Mouse (Mus musculus) forebrain, embryonic 14.5 days (tissue): ENCODE results near the gene Errfi1. TPM values are rescaled to one million over a fixed set of nuclear protein-coding genes. Genes with fewer than 3 reads are reported as not detected.
A peak's percentile ranks its signal among the peaks of the same experiment; 100 is the strongest.

Experiments
- ATAC-seq: fragments of 200-750 bp; cut with Nextera tagmentation; 2 replicates; pipeline ENCODE4 v1.8.0; 2017; ENCODE audit warnings: mild to moderate bottlenecking, moderate library complexity
- DNase-seq: peaks from one replicate; pipeline ENCODE4 v3.0.0-alpha.2; 2015; ENCODE audit warnings: low spot score
- H3K27ac ChIP-seq: fragments of 300-500 bp; sonication (generic); 2 replicates; pipeline ENCODE4 v1.5.1; 2014; ENCODE audit warnings: low read depth, mild to moderate bottlenecking, control low read depth, low read length, moderate library complexity
- H3K27me3 ChIP-seq: fragments of 300-500 bp; sonication (generic); replicated peaks from 2 replicates; pipeline ENCODE4 v1.6.1; 2014; ENCODE audit warnings: low read length, control low read depth, mixed read lengths; ENCODE audit not compliant: control insufficient read depth, insufficient read depth
- H3K36me3 ChIP-seq: fragments of 300-500 bp; sonication (generic); 2 replicates; pipeline ENCODE4 v1.6.1; 2014; ENCODE audit warnings: low read length, control low read depth; ENCODE audit not compliant: control insufficient read depth, insufficient read depth
- H3K4me1 ChIP-seq: fragments of 300-500 bp; sonication (generic); 2 replicates; pipeline ENCODE4 v1.6.1; 2014; ENCODE audit warnings: antibody characterized with exemption, low read length, control low read depth; ENCODE audit not compliant: control insufficient read depth, insufficient read depth
- H3K4me2 ChIP-seq: fragments of 300-500 bp; sonication (generic); 2 replicates; pipeline ENCODE4 v1.6.1; 2014; ENCODE audit warnings: mild to moderate bottlenecking, control low read depth, low read length
- H3K4me3 ChIP-seq: fragments of 300-500 bp; sonication (generic); 2 replicates; pipeline ENCODE4 v1.5.1; 2014; ENCODE audit warnings: low read depth, low read length, control low read depth
- H3K9ac ChIP-seq: fragments of 300-500 bp; sonication (generic); 2 replicates; pipeline ENCODE4 v1.6.1; 2014; ENCODE audit warnings: mild to moderate bottlenecking, low read length, control low read depth, moderate library complexity
- H3K9me3 ChIP-seq: fragments of 300-500 bp; sonication (generic); replicated peaks from 2 replicates; pipeline ENCODE4 v1.6.1; 2016; ENCODE audit warnings: low read length, control low read depth, mixed read lengths; ENCODE audit not compliant: control insufficient read depth
- WGBS: fragments of 180-500 bp; shearing (Covaris S2); extraction: QIAGEN DNeasy Blood & Tissue Kit; methylation state at CpG from one replicate; pipeline ENCODE4 v1.1.7; 2014; 5-methylcytosine and 5-hydroxymethylcytosine counted together
- polyA plus RNA-seq: library from polyadenylated mRNA; unstranded; fragments of >200 nt; fragmentation: Nextera tagmentation; extraction: Ambion mirVana; gene quantifications from 2 replicates; pipeline ENCODE4 v1.2.1, GENCODE M21; 2014

The Errfi1 gene
- 17.4 and 19.1 TPM in 2 replicates for polyA plus RNA-seq

- peak within 1 kb of the TSS; percentile 78 for H3K4me3 ChIP-seq
- peak within 1 kb of the TSS; percentile 57 for H3K9ac ChIP-seq
- ATAC-seq = 0 out of 2 replicates have a peak, but pooled peaks have one; percentile 1
- 53% methylated on average over 13 of the region's 13 CpGs for WGBS
- H3K27me3 ChIP-seq = no peaks in the 10 kb centered on the region
- no peak for DNase-seq
- no peaks in the 10 kb centered on the region for H3K9me3 ChIP-seq
- no peak within 1 kb of the TSS for H3K27ac ChIP-seq
- H3K36me3 ChIP-seq = no peaks in the 10 kb centered on the region
- H3K4me1 ChIP-seq = peaks cover 4% of the 10 kb centered on the region; the same call in 1 of the 2 replicates
- H3K4me2 ChIP-seq = peak within 1 kb of the TSS; percentile 72
Observed at GRCm38 (mm10) chr4:150853680-150854461, at the start of gene Errfi1. Errfi1 (plus strand) TSS chr4:150853919.

GRCm38 (mm10) chr4:150804204-150804603, 49.5 kb upstream of the Errfi1 start:
- Histone ChIP-seq H3K4me1 (no peaks in the 10 kb centered on the region), H3K36me3 (no peaks in the 10 kb centered on the region), H3K4me2 (no peak overlapping the region), H3K4me3 (no peak overlapping the region), H3K27me3 (no peaks in the 10 kb centered on the region), H3K9me3 (no peaks in the 10 kb centered on the region), H3K27ac (no peak overlapping the region), H3K9ac (no peak overlapping the region)
- WGBS = 83% methylated on average over 6 of the region's 6 CpGs
- no peak for DNase-seq
- no peak for ATAC-seq

- Histone ChIP-seq H3K27me3 (no peaks in the 10 kb centered on the region), H3K27ac (no peak overlapping the region), H3K9me3 (no peaks in the 10 kb centered on the region), H3K4me1 (no peaks in the 10 kb centered on the region), H3K36me3 (no peaks in the 10 kb centered on the region), H3K9ac (no peak overlapping the region), H3K4me3 (no peak overlapping the region), H3K4me2 (no peak overlapping the region)
- 85% methylated on average over 20 of the region's 20 CpGs for WGBS
- DNase-seq (no peak), ATAC-seq (no peak)
Observed at GRCm38 (mm10) chr4:150807727-150808470, 45.8 kb upstream of the Errfi1 start.

- Histone ChIP-seq H3K36me3 (no peaks in the 10 kb centered on the region), H3K4me2 (no peak overlapping the region), H3K27ac (no peak overlapping the region), H3K27me3 (no peaks in the 10 kb centered on the region), H3K9ac (no peak overlapping the region), H3K9me3 (no peaks in the 10 kb centered on the region), H3K4me1 (no peaks in the 10 kb centered on the region), H3K4me3 (no peak overlapping the region)
- WGBS = 87% methylated on average over 12 of the region's 12 CpGs
- no peak for DNase-seq
- ATAC-seq = no peak
Observed at GRCm38 (mm10) chr4:150808471-150808847, 45.3 kb upstream of the Errfi1 start.

- DNase-seq = no peak
- Histone ChIP-seq H3K36me3 (no peaks in the 10 kb centered on the region), H3K4me2 (no peak overlapping the region), H3K27me3 (no peaks in the 10 kb centered on the region), H3K9me3 (no peaks in the 10 kb centered on the region), H3K27ac (no peak overlapping the region), H3K4me3 (no peak overlapping the region), H3K9ac (no peak overlapping the region), H3K4me1 (no peaks in the 10 kb centered on the region)
- 67% methylated on average over 9 of the region's 9 CpGs for WGBS
- no peak for ATAC-seq
Observed at GRCm38 (mm10) chr4:150809323-150809722, 44.4 kb upstream of the Errfi1 start.

- Histone ChIP-seq H3K4me3 (no peak overlapping the region), H3K9me3 (no peaks in the 10 kb centered on the region), H3K9ac (no peak overlapping the region), H3K4me2 (no peak overlapping the region), H3K27ac (no peak overlapping the region), H3K27me3 (no peaks in the 10 kb centered on the region), H3K4me1 (no peaks in the 10 kb centered on the region), H3K36me3 (no peaks in the 10 kb centered on the region)
- 88% methylated on average over 4 of the region's 4 CpGs for WGBS
- ATAC-seq = no peak
- no peak for DNase-seq
Observed at GRCm38 (mm10) chr4:150815144-150815543, 38.6 kb upstream of the Errfi1 start.

GRCm38 (mm10) chr4:150816414-150816951, 37.2 kb upstream of the Errfi1 start:
- Histone ChIP-seq H3K9me3 (no peaks in the 10 kb centered on the region), H3K27me3 (no peaks in the 10 kb centered on the region), H3K36me3 (no peaks in the 10 kb centered on the region), H3K27ac (no peak overlapping the region), H3K9ac (no peak overlapping the region), H3K4me2 (no peak overlapping the region), H3K4me3 (no peak overlapping the region), H3K4me1 (no peaks in the 10 kb centered on the region)
- DNase-seq = no peak
- 83% methylated on average over 13 of the region's 13 CpGs for WGBS
- ATAC-seq = no peak

- 70% methylated on average over 12 of the region's 12 CpGs for WGBS
- no peak overlapping the region for H3K4me2 ChIP-seq
- ATAC-seq (no peak), DNase-seq (no peak)
- H3K36me3 ChIP-seq = no peaks in the 10 kb centered on the region
- H3K4me1 ChIP-seq = no peaks in the 10 kb centered on the region
- no peaks in the 10 kb centered on the region for H3K27me3 ChIP-seq
- no peak overlapping the region for H3K27ac ChIP-seq
- H3K9ac ChIP-seq = no peak overlapping the region
- no peak overlapping the region for H3K4me3 ChIP-seq
- no peaks in the 10 kb centered on the region for H3K9me3 ChIP-seq
Observed at GRCm38 (mm10) chr4:150819126-150819910, 34.4 kb upstream of the Errfi1 start.
